In the genomic region with DNA sequence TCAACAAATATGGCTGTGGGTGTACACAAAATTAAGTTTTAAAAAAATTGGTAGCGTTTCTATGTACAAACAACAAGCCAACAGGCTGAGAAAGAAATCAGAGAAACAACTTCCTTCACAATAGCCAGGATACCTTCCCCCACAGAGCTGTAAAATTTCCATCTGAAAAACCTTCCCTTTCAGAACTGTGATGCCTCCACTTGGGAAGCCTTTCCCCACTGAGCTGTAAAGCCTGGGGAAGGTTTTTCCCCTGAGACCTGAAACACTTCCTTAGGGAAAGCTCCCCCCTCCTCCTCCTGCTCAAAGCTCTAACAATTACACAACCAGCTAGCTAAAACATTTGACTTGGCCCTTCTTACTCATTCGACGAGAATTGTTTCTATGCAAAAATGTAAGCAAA, we compare ENCODE assay signal across 30 mouse cellular contexts.
DNase-seq lines count a peak whose midpoint lies in the region; ATAC-seq and TF ChIP-seq lines count a peak whose summit lies in the region.
"Had no signal": no experiment of that assay in that cellular context is flagged by ENCODE, and none has a peak within 500 bp of the region (broad histone marks: within the 10 kb centered on the region; RNA-seq: fewer than 3 reads in every experiment).

No protein-coding gene starts in this region.

- peak; percentile 5 for DNase-seq in forebrain, embryonic 14.5 days (ENCODE audit: low spot score)
- DNase-seq in ES-E14 (ENCODE audit: low read depth, low spot score) (peak; percentile 8), ZHBTc4 (ENCODE audit: low read depth, low spot score) (peak; percentile 28)
- DNase-seq in gastrocnemius, adult 2 months = no peak
- DNase-seq in spleen, adult 18-20 months = no peak
- DNase-seq in lung, postnatal 36 days = no peak
- DNase-seq: adrenal gland, postnatal 10 days; adrenal gland, postnatal 36 days; B cell, adult 2 months; cerebellum, adult 11 months; cerebellum, adult 2 months; cerebellum, adult 9-11 months; cerebellum, postnatal 25 days; gastrocnemius, postnatal 25 days; heart, adult 18-20 months; heart, postnatal 10 days; heart, postnatal 36 days had no signal

- H3K36me3 ChIP-seq in forebrain, embryonic 14.5 days (ENCODE audit: control insufficient read depth, insufficient read depth, low read length) = no peaks in the 10 kb centered on the region
- H3K36me3 ChIP-seq in forebrain, embryonic 16.5 days (ENCODE audit: control insufficient read depth, insufficient read depth) = no peaks in the 10 kb centered on the region
- no peaks in the 10 kb centered on the region for H3K36me3 ChIP-seq in ES-E14 (ENCODE audit: control insufficient read depth, insufficient read depth, low read length, poor library complexity, severe bottlenecking)
- H3K36me3 ChIP-seq: embryonic facial prominence, embryonic 12.5 days; embryonic facial prominence, embryonic 15.5 days; forebrain, embryonic 15.5 days; heart, embryonic 12.5 days; heart, embryonic 15.5 days; hindbrain, embryonic 10.5 days; hindbrain, embryonic 13.5 days; intestine, embryonic 15.5 days had no signal

- TF ChIP-seq CTCF in gastrocnemius, adult 2 months (IDR thresholded peaks at IDR 0.05) = no peak

- no peaks in the 10 kb centered on the region for H3K9me3 ChIP-seq in forebrain, embryonic 14.5 days (replicated peaks; ENCODE audit: control insufficient read depth, low read length)
- no peaks in the 10 kb centered on the region for H3K9me3 ChIP-seq in forebrain, embryonic 16.5 days (ENCODE audit: control insufficient read depth, low read length)
- no peaks in the 10 kb centered on the region for H3K9me3 ChIP-seq in ES-E14 (ENCODE audit: control insufficient read depth, insufficient read depth, low read depth, low read length)
- H3K9me3 ChIP-seq: embryonic facial prominence, embryonic 12.5 days; embryonic facial prominence, embryonic 15.5 days; forebrain, embryonic 15.5 days; heart, embryonic 12.5 days; heart, embryonic 15.5 days; hindbrain, embryonic 10.5 days; hindbrain, embryonic 13.5 days; intestine, embryonic 15.5 days had no signal

- H3K4me3 ChIP-seq in forebrain, embryonic 14.5 days (ENCODE audit: low read depth, low read length) = no peak overlapping the region
- H3K4me3 ChIP-seq in forebrain, embryonic 16.5 days (replicated peaks; ENCODE audit: low read length) = no peak overlapping the region
- H3K4me3 ChIP-seq in ES-E14 (ENCODE audit: insufficient read depth in 1 of 2, low read depth in 1 of 2, low read length in 2 of 2, poor library complexity in 1 of 2, severe bottlenecking in 1 of 2) = no peak overlapping the region
- H3K4me3 ChIP-seq in gastrocnemius, adult 2 months = no peak overlapping the region
- H3K4me3 ChIP-seq: embryonic facial prominence, embryonic 12.5 days; embryonic facial prominence, embryonic 15.5 days; forebrain, embryonic 15.5 days; heart, embryonic 12.5 days; heart, embryonic 15.5 days; hindbrain, embryonic 10.5 days; hindbrain, embryonic 13.5 days; intestine, embryonic 15.5 days had no signal

- in situ Hi-C loops in ES-E14 (cut with MboI; ENCODE audit: low sequenced_read_pairs in 2 of 2, unreplicated experiment in 2 of 2) = no loop called here

- no peak for ATAC-seq in forebrain, embryonic 14.5 days
- ATAC-seq in forebrain, embryonic 16.5 days = no peak
- ATAC-seq: activated CD4-positive, CD25-positive, alpha-beta regulatory T cell, adult 4 months; forebrain, embryonic 15.5 days; hindbrain, embryonic 16.5 days; intestine, embryonic 15.5 days; Patski had no signal

- no peaks in the 10 kb centered on the region for H3K4me1 ChIP-seq in forebrain, embryonic 14.5 days (ENCODE audit: control insufficient read depth, insufficient read depth, low read length)
- H3K4me1 ChIP-seq in forebrain, embryonic 16.5 days (replicated peaks; ENCODE audit: control insufficient read depth, insufficient read depth, low read length) = no peaks in the 10 kb centered on the region
- peaks cover 0 to 1% of the 10 kb centered on the region in 2 experiments; a peak in 1 of 4 replicates for H3K4me1 ChIP-seq in ES-E14 (ENCODE audit: control insufficient read depth in 2 of 2, insufficient read depth in 2 of 2, low read length in 2 of 2, poor library complexity in 1 of 2)
- H3K4me1 ChIP-seq: embryonic facial prominence, embryonic 12.5 days; embryonic facial prominence, embryonic 15.5 days; forebrain, embryonic 15.5 days; heart, embryonic 12.5 days; heart, embryonic 15.5 days; hindbrain, embryonic 10.5 days; hindbrain, embryonic 13.5 days; intestine, embryonic 15.5 days had no signal

- intact Hi-C loops in gastrocnemius, adult 2 months (cut with DNase I) = no loop called here

- no peak overlapping the region for H3K9ac ChIP-seq in forebrain, embryonic 14.5 days (ENCODE audit: low read length)
- H3K9ac ChIP-seq in forebrain, embryonic 16.5 days (replicated peaks; ENCODE audit: low read depth, low read length) = no peak overlapping the region
- H3K9ac ChIP-seq in ES-E14 (ENCODE audit: insufficient read depth, low read depth, low read length, poor library complexity, severe bottlenecking) = no peak overlapping the region
- H3K9ac ChIP-seq: embryonic facial prominence, embryonic 12.5 days; embryonic facial prominence, embryonic 15.5 days; forebrain, embryonic 15.5 days; heart, embryonic 12.5 days; heart, embryonic 15.5 days; hindbrain, embryonic 13.5 days; intestine, embryonic 15.5 days had no signal

- H3K4me2 ChIP-seq in forebrain, embryonic 14.5 days (ENCODE audit: low read length) = no peak overlapping the region
- no peak overlapping the region for H3K4me2 ChIP-seq in forebrain, embryonic 16.5 days (ENCODE audit: low read length)
- H3K4me2 ChIP-seq: embryonic facial prominence, embryonic 12.5 days; embryonic facial prominence, embryonic 15.5 days; forebrain, embryonic 15.5 days; heart, embryonic 12.5 days; heart, embryonic 15.5 days; hindbrain, embryonic 13.5 days; intestine, embryonic 15.5 days had no signal

- no peaks in the 10 kb centered on the region for H3K27me3 ChIP-seq in forebrain, embryonic 14.5 days (replicated peaks; ENCODE audit: control insufficient read depth, insufficient read depth, low read length)
- H3K27me3 ChIP-seq in forebrain, embryonic 16.5 days (replicated peaks; ENCODE audit: control insufficient read depth, insufficient read depth, low read length) = no peaks in the 10 kb centered on the region
- H3K27me3 ChIP-seq: CH12.LX; embryonic facial prominence, embryonic 12.5 days; embryonic facial prominence, embryonic 15.5 days; forebrain, embryonic 15.5 days; heart, embryonic 12.5 days; heart, embryonic 15.5 days; hindbrain, embryonic 13.5 days; intestine, embryonic 15.5 days; Patski had no signal

- no peak overlapping the region for H3K27ac ChIP-seq in forebrain, embryonic 14.5 days (ENCODE audit: low read depth, low read length)
- H3K27ac ChIP-seq in forebrain, embryonic 16.5 days (ENCODE audit: low read length) = no peak overlapping the region
- no peak overlapping the region for H3K27ac ChIP-seq in ES-E14 (ENCODE audit: insufficient read depth, low read depth, low read length, poor library complexity, severe bottlenecking)
- H3K27ac ChIP-seq in gastrocnemius, adult 2 months = no peak overlapping the region
- H3K27ac ChIP-seq: embryonic facial prominence, embryonic 12.5 days; embryonic facial prominence, embryonic 15.5 days; forebrain, embryonic 15.5 days; heart, embryonic 15.5 days; hindbrain, embryonic 10.5 days; hindbrain, embryonic 13.5 days; intestine, embryonic 15.5 days had no signal

- 24% methylated on average over 3 of the region's 3 CpGs for WGBS in forebrain, embryonic 14.5 days
- WGBS in forebrain, embryonic 16.5 days = 27% methylated on average over 3 of the region's 3 CpGs

TF ChIP-seq in ES-E14, 5 proteins besides CTCF, POLR2A, EP300 and RAD21:
- TF ChIP-seq MAFK (IDR thresholded peaks at IDR 0.05; ENCODE audit: insufficient read depth, low read depth, low read length) (no peak), CHD2 (IDR thresholded peaks at IDR 0.05; ENCODE audit: low read depth, low read length) (no peak), ZNF384 (IDR thresholded peaks at IDR 0.05; ENCODE audit: low read depth, low read length) (no peak), ZC3H11A (IDR thresholded peaks at IDR 0.05; ENCODE audit: borderline replicate concordance, low read depth, low read length) (no peak), HCFC1 (IDR thresholded peaks at IDR 0.05; ENCODE audit: borderline replicate concordance, insufficient read depth, low read length) (no peak)

Comparison
In these comparisons a context has a peak if more than half of its experiments do, and no peak if none do; other contexts are left out.
1. DNase-seq: peak in forebrain, embryonic 14.5 days (single experiment), ES-E14 (single experiment) and ZHBTc4 (single experiment); none in gastrocnemius, adult 2 months (single experiment), spleen, adult 18-20 months (0 of 2) and lung, postnatal 36 days (single experiment).